In genomic region chr16:30517666-30518283, GRCm38 (mm10) we compare ENCODE assay signal across 14 mouse cellular contexts. TPM values are rescaled to one million over a fixed set of nuclear protein-coding genes. Genes with fewer than 3 reads are reported as not detected.
A peak's percentile ranks its signal among the peaks of the same experiment; 100 is the strongest.
DNase-seq lines count a peak whose midpoint lies in the region; ATAC-seq and TF ChIP-seq lines count a peak whose summit lies in the region.
"Had no signal": no experiment of that assay in that cellular context is flagged by ENCODE, and none has a peak within 500 bp of the region (broad histone marks: within the 10 kb centered on the region; RNA-seq: fewer than 3 reads in every experiment).

No protein-coding gene starts in this region.

- no peak for TF ChIP-seq POLR2A in small intestine, adult 2 months (IDR thresholded peaks at IDR 0.05; ENCODE audit: low read depth, low read length)

- WGBS in lung, embryonic 15.5 days = 15% methylated on average over 11 of the region's 11 CpGs
- 21% methylated on average over 11 of the region's 11 CpGs for WGBS in heart, embryonic 11.5 days (ENCODE audit: insufficient replicate concordance)
- WGBS in small intestine, adult 2 months = 14% methylated on average over 11 of the region's 11 CpGs

- no peaks in the 10 kb centered on the region for H3K27me3 ChIP-seq in lung, embryonic 15.5 days
- H3K27me3 ChIP-seq in heart, embryonic 11.5 days (ENCODE audit: control insufficient read depth, insufficient read depth, low read length) = no peaks in the 10 kb centered on the region
- H3K27me3 ChIP-seq in small intestine, adult 2 months (ENCODE audit: control insufficient read depth, insufficient read depth, low read length) = no peaks in the 10 kb centered on the region
- H3K27me3 ChIP-seq: forebrain, embryonic 15.5 days; limb, embryonic 12.5 days; neural tube, embryonic 13.5 days had no signal

- H3K4me3 ChIP-seq in lung, embryonic 15.5 days = no peak overlapping the region
- H3K4me3 ChIP-seq in heart, embryonic 11.5 days (ENCODE audit: low read depth, low read length) = no peak overlapping the region
- peak overlapping the region; percentile 7; the same call in 1 of the 2 replicates for H3K4me3 ChIP-seq in small intestine, adult 2 months (ENCODE audit: low read depth, low read length)
- H3K4me3 ChIP-seq: forebrain, embryonic 15.5 days; limb, embryonic 12.5 days; megakaryocyte, embryonic 14.5 days; neural tube, embryonic 13.5 days had no signal

- DNase-seq in adrenal gland, postnatal 14 days = peak; percentile 46
- no peak for DNase-seq in adrenal gland, postnatal 4 days (ENCODE audit: low spot score in 2 of 2)
- DNase-seq in lung, postnatal 4 days = no peak
- DNase-seq in right cerebral cortex, postnatal 4 days = no peak
- DNase-seq in spleen, postnatal 10 days (ENCODE audit: low spot score in 2 of 2) = no peak
- DNase-seq: kidney, adult 11 months; right cerebral cortex, postnatal 25 days had no signal

- no peak for TF ChIP-seq CTCF in small intestine, adult 2 months (IDR thresholded peaks at IDR 0.05; ENCODE audit: extremely low read depth, insufficient read length, insufficient replicate concordance, low read depth, low read length)

- H3K4me2 ChIP-seq in lung, embryonic 15.5 days = no peak overlapping the region
- peak overlapping the region; percentile 31; the same call in 1 of the 2 replicates for H3K4me2 ChIP-seq in heart, embryonic 11.5 days
- H3K4me2 ChIP-seq: forebrain, embryonic 15.5 days; limb, embryonic 12.5 days; neural tube, embryonic 13.5 days had no signal

- H3K9ac ChIP-seq in lung, embryonic 15.5 days = no peak overlapping the region
- no peak overlapping the region for H3K9ac ChIP-seq in heart, embryonic 11.5 days (ENCODE audit: low read depth, low read length)
- H3K9ac ChIP-seq: forebrain, embryonic 15.5 days; limb, embryonic 12.5 days; neural tube, embryonic 13.5 days had no signal

- H3K27ac ChIP-seq in lung, embryonic 15.5 days = no peak overlapping the region
- no peak overlapping the region for H3K27ac ChIP-seq in heart, embryonic 11.5 days (ENCODE audit: low read depth, low read length)
- no peak overlapping the region for H3K27ac ChIP-seq in small intestine, adult 2 months (ENCODE audit: insufficient read depth, low read depth, low read length)
- H3K27ac ChIP-seq: forebrain, embryonic 15.5 days; limb, embryonic 12.5 days; neural tube, embryonic 13.5 days had no signal

- peaks cover 23% of the 10 kb centered on the region for H3K4me1 ChIP-seq in lung, embryonic 15.5 days
- H3K4me1 ChIP-seq in heart, embryonic 11.5 days (ENCODE audit: control insufficient read depth, insufficient read depth, low read length) = peaks cover 25% of the 10 kb centered on the region
- H3K4me1 ChIP-seq in small intestine, adult 2 months (ENCODE audit: control insufficient read depth, insufficient read depth, insufficient read length, low read length) = peaks cover 8% of the 10 kb centered on the region; the same call in 1 of the 2 replicates

- peaks cover 6% of the 10 kb centered on the region; the same call in 1 of the 2 replicates for H3K36me3 ChIP-seq in lung, embryonic 15.5 days
- no peaks in the 10 kb centered on the region for H3K36me3 ChIP-seq in heart, embryonic 11.5 days (ENCODE audit: control insufficient read depth, insufficient read depth, low read length)
- H3K36me3 ChIP-seq in small intestine, adult 2 months (ENCODE audit: control insufficient read depth, insufficient read depth, low read length) = no peaks in the 10 kb centered on the region

- peak; percentile 5; the same call in 1 of the 2 replicates for ATAC-seq in lung, embryonic 15.5 days (ENCODE audit: borderline replicate concordance, extremely low read depth, low FRiP score, low TSS enrichment)
- ATAC-seq in heart, embryonic 11.5 days (replicated peaks; ENCODE audit: insufficient number of reproducible peaks, low FRiP score, low TSS enrichment) = no peak
- ATAC-seq: forebrain, embryonic 15.5 days had no signal

- no peaks in the 10 kb centered on the region for H3K9me3 ChIP-seq in lung, embryonic 15.5 days
- no peaks in the 10 kb centered on the region for H3K9me3 ChIP-seq in heart, embryonic 11.5 days (replicated peaks; ENCODE audit: control insufficient read depth, low read length)
- H3K9me3 ChIP-seq: forebrain, embryonic 15.5 days; neural tube, embryonic 13.5 days had no signal

RNA-seq across cellular contexts. Expression of gene Tmem44, which starts 32.9 kb away (rescaled TPM):
- total RNA-seq in adrenal gland, postnatal 14 days (2021) = 6.0 and 9.1 TPM in 2 replicates
- 10 to 100 TPM; 11.0 to 11.7 TPM for total RNA-seq in adrenal gland, postnatal 4 days (2021)
- polyA plus RNA-seq in lung, embryonic 15.5 days (2015; fragmentation: Nextera tagmentation; extraction: Ambion mirVana) = 24.6 and 26.4 TPM in 2 replicates
- polyA plus RNA-seq in heart, embryonic 11.5 days (2014; fragmentation: Nextera tagmentation; extraction: Ambion mirVana) = 16.4 and 17.2 TPM in 2 replicates
- polyA plus RNA-seq in small intestine, adult 2 months (2012; rRNA removed) = 1.2 and 3.0 TPM in 2 replicates
